Mouse (Mus musculus): ENCODE measurements at regions not wholly inside any gene's neighbourhood (a gene's known extent, or its start where the extent isn't known, plus 50 kb on each side); places are given as distances from the start of the nearest gene placed in this dataset.

DNA sequence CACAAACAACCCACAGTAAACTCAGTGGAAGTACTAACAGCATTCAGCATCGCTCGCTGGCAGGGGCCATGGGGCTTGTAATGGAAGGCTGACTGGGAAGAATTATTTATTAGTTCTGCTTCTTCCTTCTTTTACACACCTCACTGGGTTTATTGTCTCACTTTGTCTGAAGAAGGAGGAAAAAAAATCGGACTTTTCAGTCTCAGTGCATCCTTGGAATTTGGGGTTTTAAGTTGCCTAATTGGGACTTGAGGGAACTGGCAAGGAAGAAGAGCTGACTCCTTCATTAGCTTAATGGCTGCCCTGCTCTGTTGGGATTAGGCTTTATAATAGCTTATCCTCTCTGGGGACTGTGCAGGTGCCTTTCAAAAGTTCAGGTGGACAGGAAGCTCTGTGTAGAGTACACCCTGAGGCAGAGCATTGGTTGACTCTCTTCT, 54.4 kb upstream of the Krr1 start:
- H3K27me3 ChIP-seq (ENCODE audit: control insufficient read depth, insufficient read depth, low read length), result no peaks in the 10 kb centered on the region
- TF ChIP-seq CTCF (IDR thresholded peaks at IDR 0.05; ENCODE audit: extremely low read depth, insufficient read length, insufficient replicate concordance, low read depth, low read length) (no peak), POLR2A (IDR thresholded peaks at IDR 0.05; ENCODE audit: low read depth, low read length) (no peak)
- no peak overlapping the region for H3K27ac ChIP-seq (ENCODE audit: insufficient read depth, low read depth, low read length)
- no peaks in the 10 kb centered on the region for H3K36me3 ChIP-seq (ENCODE audit: control insufficient read depth, insufficient read depth, low read length)
- H3K4me3 ChIP-seq (ENCODE audit: low read depth, low read length), result no peak overlapping the region
- 88% methylated on average over 3 of the region's 3 CpGs for WGBS
- H3K4me1 ChIP-seq (ENCODE audit: control insufficient read depth, insufficient read depth, insufficient read length, low read length), result no peaks in the 10 kb centered on the region

DNA sequence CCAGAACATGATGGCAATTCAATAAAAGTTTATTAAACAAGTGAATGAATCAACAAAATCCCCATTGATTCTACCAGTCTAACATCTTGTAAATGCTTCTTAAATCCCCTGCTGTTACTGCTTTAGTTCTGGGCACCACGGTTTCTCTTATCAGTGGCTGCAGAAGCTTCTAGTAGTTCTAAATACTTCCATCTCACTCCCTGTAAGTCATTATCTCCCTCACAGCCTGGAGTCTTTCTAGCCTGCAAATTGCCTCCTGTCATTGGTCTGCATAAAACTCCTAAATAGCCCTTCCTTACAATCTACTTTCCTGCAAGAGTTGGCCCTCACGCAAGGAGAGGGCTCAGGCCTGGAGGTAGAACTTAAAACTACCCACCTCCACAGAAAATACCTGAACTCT, 53.0 kb upstream of the Krr1 start:
- Histone ChIP-seq H3K27ac (ENCODE audit: insufficient read depth, low read depth, low read length) (no peak overlapping the region), H3K27me3 (ENCODE audit: control insufficient read depth, insufficient read depth, low read length) (no peaks in the 10 kb centered on the region), H3K4me3 (ENCODE audit: low read depth, low read length) (no peak overlapping the region), H3K4me1 (ENCODE audit: control insufficient read depth, insufficient read depth, insufficient read length, low read length) (peaks cover 3% of the 10 kb centered on the region; the same call in 1 of the 2 replicates), H3K36me3 (ENCODE audit: control insufficient read depth, insufficient read depth, low read length) (no peaks in the 10 kb centered on the region)
- TF ChIP-seq POLR2A (IDR thresholded peaks at IDR 0.05; ENCODE audit: low read depth, low read length), result no peak
- TF ChIP-seq CTCF (IDR thresholded peaks at IDR 0.05; ENCODE audit: extremely low read depth, insufficient read length, insufficient replicate concordance, low read depth, low read length), result no peak
- 93% methylated on average over 2 of the region's 2 CpGs for WGBS

DNA sequence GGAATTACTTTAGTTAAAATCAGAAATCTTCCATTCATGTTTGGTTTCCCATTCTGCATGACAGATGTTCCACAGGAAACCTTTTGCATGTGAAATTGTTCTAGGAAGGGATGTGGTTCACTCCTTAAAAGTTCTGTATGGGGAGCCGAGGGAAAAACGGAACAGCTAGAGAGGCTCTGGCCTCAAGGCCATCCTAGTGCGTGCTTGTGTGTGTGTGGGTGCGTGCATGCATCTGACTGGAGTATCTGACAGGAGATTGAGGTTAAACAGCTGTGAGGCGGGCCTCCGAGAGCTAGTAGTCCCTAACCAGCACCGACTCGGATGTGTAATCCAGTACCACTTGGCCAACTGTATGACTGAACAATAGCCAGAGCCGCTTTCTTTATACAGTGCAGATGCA, 51.0 kb upstream of the Krr1 start:
- WGBS, result 90% methylated on average over 9 of the region's 9 CpGs
- Histone ChIP-seq H3K27me3 (ENCODE audit: control insufficient read depth, insufficient read depth, low read length) (no peaks in the 10 kb centered on the region), H3K27ac (ENCODE audit: insufficient read depth, low read depth, low read length) (no peak overlapping the region), H3K4me1 (ENCODE audit: control insufficient read depth, insufficient read depth, insufficient read length, low read length) (peaks cover 3% of the 10 kb centered on the region; the same call in 1 of the 2 replicates), H3K36me3 (ENCODE audit: control insufficient read depth, insufficient read depth, low read length) (no peaks in the 10 kb centered on the region), H3K4me3 (ENCODE audit: low read depth, low read length) (no peak overlapping the region)
- TF ChIP-seq CTCF (IDR thresholded peaks at IDR 0.05; ENCODE audit: extremely low read depth, insufficient read length, insufficient replicate concordance, low read depth, low read length) (no peak), POLR2A (IDR thresholded peaks at IDR 0.05; ENCODE audit: low read depth, low read length) (no peak)

Measured in small intestine, adult 2 months (tissue).